Mouse (Mus musculus): ENCODE data around the gene Tmem217.

DNA sequence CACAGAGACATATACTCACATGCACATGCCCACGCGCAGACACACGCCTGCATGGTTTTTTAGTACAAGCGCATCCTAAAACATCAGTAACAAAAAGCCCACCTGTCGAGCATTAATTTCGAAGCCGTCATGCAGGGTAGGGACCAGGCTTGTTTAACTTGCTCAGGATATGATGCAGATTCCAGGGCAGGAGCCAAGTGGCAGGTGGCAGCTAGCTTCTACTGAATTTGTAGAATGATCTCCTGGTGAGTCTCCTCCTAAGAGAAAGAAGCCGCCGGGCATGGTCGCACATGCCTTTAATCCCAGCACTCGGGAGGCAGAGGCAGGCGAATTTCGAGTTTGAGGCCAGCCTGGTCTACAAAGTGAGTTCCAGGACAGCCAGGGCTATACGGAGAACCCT is 46.9 kb upstream of the Tmem217 start:
- TF ChIP-seq CTCF (IDR thresholded peaks at IDR 0.05; ENCODE audit: low read depth, low read length) (no peak), POLR2A (IDR thresholded peaks at IDR 0.05; ENCODE audit: insufficient read depth, low read length) (no peak)

Data from ES-Bruce4 (cell line).